Mouse (Mus musculus) CD4-positive, CD25-positive, alpha-beta regulatory T cell, adult 4 months (primary cell): Measurements from ENCODE around the gene Rps11. TPM values are rescaled to one million over a fixed set of nuclear protein-coding genes. Genes with fewer than 3 reads are reported as not detected.
"Not testable (repeated sequence)": the region's sequence is repeated elsewhere in the genome, so short reads cannot be mapped to it uniquely, and the experiment has no call there.

ENCODE experiments used
- ATAC-seq: one replicate; pipeline ENCODE4 v1.8.0; 2017
- polyA plus RNA-seq, 2 experiments: library from polyadenylated mRNA; unstranded; fragments of 100-300 nt; shearing (Covaris generic); gene quantifications; one replicate each; pipeline ENCODE4 v1.2.1; 2017

Rps11 gene
- polyA plus RNA-seq, 2 experiments from 2014 or later, result 3,755 to 5,441 TPM

- no peak for ATAC-seq
Observed at GRCm38 (mm10) chr7:45107052-45107645, 17.1 kb downstream of the Rps11 start.

- no peak for ATAC-seq
Observed at GRCm38 (mm10) chr7:45106441-45106840, 17.8 kb downstream of the Rps11 start.

- ATAC-seq, result no peak
Observed at GRCm38 (mm10) chr7:45105491-45105890, 18.7 kb downstream of the Rps11 start.

GRCm38 (mm10) chr7:45104941-45105340 is 19.3 kb downstream of the Rps11 start:
- no peak for ATAC-seq

- no peak for ATAC-seq
Observed at GRCm38 (mm10) chr7:45103652-45104180, 20.5 kb downstream of the Rps11 start, which contains the start of gene Fcgrt. Fcgrt (minus strand) TSS chr7:45103851.

- no peak for ATAC-seq
Observed at GRCm38 (mm10) chr7:45102940-45103585, 21.2 kb downstream of the Rps11 start.

GRCm38 (mm10) chr7:45102441-45102840 is 21.8 kb downstream of the Rps11 start:
- ATAC-seq, result no peak

GRCm38 (mm10) chr7:45100046-45100445 is 24.2 kb downstream of the Rps11 start:
- ATAC-seq, result no peak

- no peak for ATAC-seq
Observed at GRCm38 (mm10) chr7:45098541-45099240, 25.5 kb downstream of the Rps11 start.

- ATAC-seq, result no peak
Observed at GRCm38 (mm10) chr7:45097479-45097878, 26.8 kb downstream of the Rps11 start.

GRCm38 (mm10) chr7:45095965-45096364 is 28.3 kb downstream of the Rps11 start:
- ATAC-seq, result not testable (repeated sequence)

- ATAC-seq, result no peak
Observed at GRCm38 (mm10) chr7:45095367-45095766, 28.9 kb downstream of the Rps11 start.

- no peak for ATAC-seq
Observed at GRCm38 (mm10) chr7:45094121-45094520, 30.1 kb downstream of the Rps11 start.

- peak; percentile 67 for ATAC-seq
Observed at GRCm38 (mm10) chr7:45093516-45093905, 30.7 kb downstream of the Rps11 start.

GRCm38 (mm10) chr7:45092828-45093515 is 31.3 kb downstream of the Rps11 start:
- no peak for ATAC-seq

GRCm38 (mm10) chr7:45092048-45092447 is 32.2 kb downstream of the Rps11 start, which contains the start of gene Rcn3:
Rcn3 (minus strand) TSS chr7:45092221.
- ATAC-seq, result no peak

GRCm38 (mm10) chr7:45091001-45091990 is 32.9 kb downstream of the Rps11 start:
- no peak for ATAC-seq

- peak; percentile 59 for ATAC-seq
Observed at GRCm38 (mm10) chr7:45090251-45090977, 33.8 kb downstream of the Rps11 start.

- no peak for ATAC-seq
Observed at GRCm38 (mm10) chr7:45088597-45088996, 35.6 kb downstream of the Rps11 start.

GRCm38 (mm10) chr7:45086084-45086483 is 38.2 kb downstream of the Rps11 start:
- ATAC-seq, result no peak
